Mouse (Mus musculus) lung, embryonic 14.5 days (tissue): ENCODE results near the gene Muc20. TPM values are rescaled to one million over a fixed set of nuclear protein-coding genes. Genes with fewer than 3 reads are reported as not detected.
A peak's percentile ranks its signal among the peaks of the same experiment; 100 is the strongest.

Experiments used
- ATAC-seq: fragments of 200-750 bp; cut with Nextera tagmentation; 2 replicates; pipeline ENCODE4 v1.8.0; 2017; ENCODE audit warnings: mild to moderate bottlenecking, moderate TSS enrichment, moderate library complexity; ENCODE audit not compliant: insufficient read depth
- DNase-seq: peaks from one replicate; pipeline ENCODE4 v3.0.0-alpha.2; 2015
- H3K27ac ChIP-seq: fragments of 300-500 bp; sonication (generic); 2 replicates; pipeline ENCODE4 v1.5.1; 2014; ENCODE audit warnings: low read depth, mild to moderate bottlenecking, moderate library complexity
- H3K27me3 ChIP-seq: fragments of 300-500 bp; sonication (generic); 2 replicates; pipeline ENCODE4 v1.6.1; 2014; ENCODE audit warnings: low read length, control low read depth; ENCODE audit not compliant: insufficient read depth
- H3K36me3 ChIP-seq: fragments of 300-500 bp; sonication (generic); 2 replicates; pipeline ENCODE4 v1.6.1; 2014; ENCODE audit warnings: control low read depth; ENCODE audit not compliant: insufficient read depth
- H3K4me1 ChIP-seq: fragments of 300-500 bp; sonication (generic); 2 replicates; pipeline ENCODE4 v1.6.1; 2014; ENCODE audit warnings: antibody characterized with exemption, control low read depth; ENCODE audit not compliant: insufficient read depth
- H3K4me2 ChIP-seq: fragments of 300-500 bp; sonication (generic); 2 replicates; pipeline ENCODE4 v1.6.1; 2014; ENCODE audit warnings: mild to moderate bottlenecking
- H3K4me3 ChIP-seq: fragments of 300-500 bp; sonication (generic); 2 replicates; pipeline ENCODE4 v1.5.1; 2014; ENCODE audit warnings: low read depth, low read length
- H3K9ac ChIP-seq: fragments of 300-500 bp; sonication (generic); 2 replicates; pipeline ENCODE4 v1.6.1; 2014
- H3K9me3 ChIP-seq: fragments of 300-500 bp; sonication (generic); 2 replicates; pipeline ENCODE4 v1.6.1; 2016; ENCODE audit warnings: low read depth, low read length, control low read depth
- CTCF ChIP-seq: IDR thresholded peaks from 2 replicates; pipeline ENCODE4 v1.5.1; 2016; ENCODE audit warnings: antibody characterized with exemption, low read depth
- WGBS: fragments of 180-500 bp; shearing (Covaris S2); extraction: QIAGEN DNeasy Blood & Tissue Kit; methylation state at CpG from one replicate; pipeline ENCODE4 v1.1.7; 2014; 5-methylcytosine and 5-hydroxymethylcytosine counted together
- polyA plus RNA-seq: library from polyadenylated mRNA; unstranded; fragments of >200 nt; fragmentation: Nextera tagmentation; extraction: Ambion mirVana; gene quantifications from 2 replicates; pipeline ENCODE4 v1.2.1, GENCODE M21; 2014

Muc20 gene
- polyA plus RNA-seq, 1 experiment from 2014 or later, result not detected

- no peaks in the 10 kb centered on the region for H3K4me1 ChIP-seq
- H3K4me3 ChIP-seq, result no peak overlapping the region
- no peak overlapping the region for H3K27ac ChIP-seq
- 88% methylated on average over 7 of the region's 7 CpGs for WGBS
- H3K9ac ChIP-seq, result no peak overlapping the region
- no peaks in the 10 kb centered on the region for H3K36me3 ChIP-seq
- no peaks in the 10 kb centered on the region for H3K27me3 ChIP-seq
- H3K4me2 ChIP-seq, result no peak overlapping the region
- ATAC-seq (no peak), DNase-seq (no peak)
- TF ChIP-seq CTCF, result no peak
- H3K9me3 ChIP-seq, result no peaks in the 10 kb centered on the region
Measured at GRCm38 (mm10) chr16:32766904-32767303, 30.3 kb downstream of the Muc20 start.

- no peaks in the 10 kb centered on the region for H3K9me3 ChIP-seq
- ATAC-seq (no peak), DNase-seq (no peak)
- 60% methylated on average over 6 of the region's 6 CpGs for WGBS
- H3K4me2 ChIP-seq, result no peak overlapping the region
- no peak overlapping the region for H3K9ac ChIP-seq
- no peaks in the 10 kb centered on the region for H3K36me3 ChIP-seq
- no peak overlapping the region for H3K27ac ChIP-seq
- no peak for TF ChIP-seq CTCF
- H3K27me3 ChIP-seq, result no peaks in the 10 kb centered on the region
- H3K4me1 ChIP-seq, result no peaks in the 10 kb centered on the region
- H3K4me3 ChIP-seq, result no peak overlapping the region
Measured at GRCm38 (mm10) chr16:32764961-32765360, 32.3 kb downstream of the Muc20 start.

GRCm38 (mm10) chr16:32764550-32764949 lies 32.7 kb downstream of the Muc20 start:
- ATAC-seq, result no peak
- 71% methylated on average over 2 of the region's 2 CpGs for WGBS
- H3K9ac ChIP-seq, result no peak overlapping the region
- no peaks in the 10 kb centered on the region for H3K36me3 ChIP-seq
- H3K27me3 ChIP-seq, result no peaks in the 10 kb centered on the region
- H3K4me3 ChIP-seq, result no peak overlapping the region
- TF ChIP-seq CTCF, result no peak
- no peak overlapping the region for H3K4me2 ChIP-seq
- H3K9me3 ChIP-seq, result no peaks in the 10 kb centered on the region
- no peak overlapping the region for H3K27ac ChIP-seq
- no peak for DNase-seq
- no peaks in the 10 kb centered on the region for H3K4me1 ChIP-seq

GRCm38 (mm10) chr16:32750242-32751127 lies 46.8 kb downstream of the Muc20 start:
- DNase-seq, result no peak
- H3K4me1 ChIP-seq, result no peaks in the 10 kb centered on the region
- TF ChIP-seq CTCF, result no peak
- H3K27me3 ChIP-seq, result no peaks in the 10 kb centered on the region
- WGBS, result 78% methylated on average over 5 of the region's 5 CpGs
- H3K27ac ChIP-seq, result no peak overlapping the region
- H3K9ac ChIP-seq, result no peak overlapping the region
- no peak overlapping the region for H3K4me3 ChIP-seq
- no peaks in the 10 kb centered on the region for H3K36me3 ChIP-seq
- ATAC-seq, result no peak
- H3K4me2 ChIP-seq, result no peak overlapping the region
- H3K9me3 ChIP-seq, result no peaks in the 10 kb centered on the region

GRCm38 (mm10) chr16:32745852-32746251 lies 51.4 kb downstream of the Muc20 start:
- no peak for TF ChIP-seq CTCF
- Histone ChIP-seq H3K27ac (peak overlapping the region; percentile 25; the same call in 1 of the 2 replicates), H3K9me3 (no peaks in the 10 kb centered on the region), H3K36me3 (no peaks in the 10 kb centered on the region), H3K9ac (no peak overlapping the region), H3K4me1 (no peaks in the 10 kb centered on the region), H3K27me3 (no peaks in the 10 kb centered on the region), H3K4me3 (no peak overlapping the region), H3K4me2 (no peak overlapping the region)
- peak; percentile 69; the same call in 1 of the 2 replicates for ATAC-seq
- 48% methylated on average over 6 of the region's 6 CpGs for WGBS
- DNase-seq, result peak; percentile 69

GRCm38 (mm10) chr16:32742712-32743111 lies 54.5 kb downstream of the Muc20 start:
- Histone ChIP-seq H3K4me2 (no peak overlapping the region), H3K27ac (no peak overlapping the region), H3K27me3 (no peaks in the 10 kb centered on the region), H3K4me3 (no peak overlapping the region), H3K4me1 (no peaks in the 10 kb centered on the region), H3K36me3 (no peaks in the 10 kb centered on the region), H3K9me3 (no peaks in the 10 kb centered on the region), H3K9ac (no peak overlapping the region)
- no peak for TF ChIP-seq CTCF
- 73% methylated on average over 2 of the region's 2 CpGs for WGBS
- no peak for DNase-seq
- ATAC-seq, result no peak

GRCm38 (mm10) chr16:32741366-32741765 lies 55.9 kb downstream of the Muc20 start:
- no peak for ATAC-seq

More at GRCm38 (mm10) chr16:32741366-32741765, 55.9 kb downstream of the Muc20 start:
- H3K9me3 ChIP-seq, result no peaks in the 10 kb centered on the region
- H3K27me3 ChIP-seq, result no peaks in the 10 kb centered on the region
- H3K4me3 ChIP-seq, result no peak overlapping the region
- H3K27ac ChIP-seq, result no peak overlapping the region
- no peak for DNase-seq
- no peaks in the 10 kb centered on the region for H3K4me1 ChIP-seq
- TF ChIP-seq CTCF, result no peak
- H3K36me3 ChIP-seq, result no peaks in the 10 kb centered on the region
- 72% methylated on average over 9 of the region's 9 CpGs for whole genome bisulfite sequencing
- H3K4me2 ChIP-seq, result no peak overlapping the region
- H3K9ac ChIP-seq, result no peak overlapping the region
